In the genomic region with DNA sequence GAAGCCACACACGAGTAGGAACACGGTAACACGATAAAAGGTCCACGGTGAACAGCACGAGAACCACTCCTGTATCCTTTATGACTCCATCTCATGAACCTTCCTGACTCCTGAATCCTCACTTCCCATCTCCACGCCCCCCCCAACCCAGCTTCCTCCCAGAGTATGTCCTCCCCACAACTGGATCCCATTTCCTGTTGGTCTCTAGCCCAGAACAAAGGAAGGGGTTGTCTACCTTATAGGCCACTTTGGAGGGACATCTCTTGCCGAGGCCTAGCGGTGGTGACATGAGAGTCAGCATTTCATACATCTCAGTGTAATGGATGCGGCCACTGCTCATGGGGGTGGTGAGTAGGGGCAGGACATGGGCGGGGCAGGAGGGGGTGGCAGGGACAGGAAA, we compare ENCODE assay signal across 22 mouse cellular contexts.
DNase-seq lines count a peak whose midpoint lies in the region; ATAC-seq and TF ChIP-seq lines count a peak whose summit lies in the region.
"Had no signal": no experiment of that assay in that cellular context is flagged by ENCODE, and none has a peak within 500 bp of the region (broad histone marks: within the 10 kb centered on the region; RNA-seq: fewer than 3 reads in every experiment).

No protein-coding gene starts in this region.

- H3K9ac ChIP-seq in kidney, postnatal 0 days (ENCODE audit: low read depth, low read length): no peak overlapping the region
- H3K9ac ChIP-seq: forebrain, embryonic 13.5 days; heart, embryonic 12.5 days; hindbrain, embryonic 15.5 days; limb, embryonic 13.5 days; liver, embryonic 12.5 days; lung, embryonic 15.5 days; midbrain, embryonic 15.5 days; neural tube, embryonic 13.5 days had no signal

- H3K4me2 ChIP-seq in kidney, postnatal 0 days (ENCODE audit: low read length): no peak overlapping the region
- H3K4me2 ChIP-seq: forebrain, embryonic 13.5 days; heart, embryonic 12.5 days; hindbrain, embryonic 15.5 days; limb, embryonic 13.5 days; liver, embryonic 12.5 days; lung, embryonic 15.5 days; midbrain, embryonic 15.5 days; neural tube, embryonic 13.5 days had no signal

- H3K27ac ChIP-seq in kidney, postnatal 0 days: no peak overlapping the region
- 0 out of 2 replicates have a peak overlapping the region, but pooled peaks have one; percentile 16 for H3K27ac ChIP-seq in limb, embryonic 10.5 days
- H3K27ac ChIP-seq: forebrain, embryonic 13.5 days; hindbrain, embryonic 15.5 days; limb, embryonic 13.5 days; liver, embryonic 12.5 days; lung, embryonic 15.5 days; midbrain, embryonic 15.5 days; neural tube, embryonic 13.5 days had no signal

- WGBS in kidney, postnatal 0 days: 70% methylated on average over 10 of the region's 10 CpGs
- WGBS in limb, embryonic 10.5 days: 84% methylated on average over 10 of the region's 10 CpGs

- H3K9me3 ChIP-seq in kidney, postnatal 0 days (replicated peaks; ENCODE audit: low read length): no peaks in the 10 kb centered on the region
- H3K9me3 ChIP-seq in limb, embryonic 10.5 days (replicated peaks): no peaks in the 10 kb centered on the region
- H3K9me3 ChIP-seq: forebrain, embryonic 13.5 days; heart, embryonic 12.5 days; hindbrain, embryonic 15.5 days; limb, embryonic 13.5 days; liver, embryonic 12.5 days; lung, embryonic 15.5 days; midbrain, embryonic 15.5 days; neural tube, embryonic 13.5 days had no signal

- DNase-seq in heart, adult 11 months: peak; percentile 80
- DNase-seq in heart, postnatal 36 days: no peak
- DNase-seq in kidney, postnatal 0 days (ENCODE audit: low spot score): peak; percentile 9
- no peak for DNase-seq in kidney, adult 8-10 months
- peak; percentile 4 for DNase-seq in lung, postnatal 14 days
- no peak for DNase-seq in lung, postnatal 4 days
- no peak for DNase-seq in limb, embryonic 10.5 days (ENCODE audit: low spot score)
- DNase-seq in cerebellum, postnatal 14 days: no peak
- DNase-seq: adrenal gland, postnatal 25 days; cerebellum, adult 9-10 months; heart, postnatal 10 days; thymus, adult 18-20 months; thymus, postnatal 36 days had no signal

- no peaks in the 10 kb centered on the region for H3K27me3 ChIP-seq in kidney, postnatal 0 days (ENCODE audit: insufficient read depth, low read length)
- no peaks in the 10 kb centered on the region for H3K27me3 ChIP-seq in limb, embryonic 10.5 days (ENCODE audit: low read depth, poor library complexity, severe bottlenecking)
- H3K27me3 ChIP-seq: forebrain, embryonic 13.5 days; heart, embryonic 12.5 days; hindbrain, embryonic 15.5 days; limb, embryonic 13.5 days; liver, embryonic 12.5 days; lung, embryonic 15.5 days; megakaryocyte, embryonic 14.5 days; midbrain, embryonic 15.5 days; neural tube, embryonic 13.5 days had no signal

- 0 out of 2 replicates have a peak, but pooled peaks have one; percentile 23 for ATAC-seq in kidney, postnatal 0 days (replicated peaks; ENCODE audit: low FRiP score, low read depth)
- ATAC-seq: forebrain, embryonic 13.5 days; liver, embryonic 12.5 days; midbrain, embryonic 15.5 days had no signal

- intact Hi-C loops in heart, postnatal 36 days (cut with DNase I): no loop called here

- H3K36me3 ChIP-seq in kidney, postnatal 0 days (ENCODE audit: insufficient read depth, low read length): no peaks in the 10 kb centered on the region
- H3K36me3 ChIP-seq in limb, embryonic 10.5 days: no peaks in the 10 kb centered on the region
- H3K36me3 ChIP-seq: heart, embryonic 12.5 days; limb, embryonic 13.5 days; liver, embryonic 12.5 days; lung, embryonic 15.5 days had no signal

- H3K4me1 ChIP-seq in kidney, postnatal 0 days (replicated peaks; ENCODE audit: insufficient read depth, low read length): peaks cover 9% of the 10 kb centered on the region
- peaks cover 12% of the 10 kb centered on the region for H3K4me1 ChIP-seq in limb, embryonic 10.5 days
- H3K4me1 ChIP-seq: liver, embryonic 12.5 days; lung, embryonic 15.5 days; megakaryocyte, embryonic 14.5 days; midbrain, embryonic 15.5 days; neural tube, embryonic 13.5 days had no signal

- no peak for TF ChIP-seq CTCF in kidney, postnatal 0 days (IDR thresholded peaks at IDR 0.05; ENCODE audit: low read depth)

- H3K4me3 ChIP-seq in kidney, postnatal 0 days (replicated peaks; ENCODE audit: low read depth, low read length): no peak overlapping the region
- H3K4me3 ChIP-seq in limb, embryonic 10.5 days: no peak overlapping the region
- H3K4me3 ChIP-seq: forebrain, embryonic 13.5 days; heart, embryonic 12.5 days; hindbrain, embryonic 15.5 days; limb, embryonic 13.5 days; liver, embryonic 12.5 days; lung, embryonic 15.5 days; megakaryocyte, embryonic 14.5 days; midbrain, embryonic 15.5 days; neural tube, embryonic 13.5 days had no signal

Comparison
In these comparisons a context has a peak if more than half of its experiments do, and no peak if none do; other contexts are left out.
1. DNase-seq: peak in heart, adult 11 months (single experiment), kidney, postnatal 0 days (single experiment) and lung, postnatal 14 days (single experiment); none in heart, postnatal 36 days (0 of 2), kidney, adult 8-10 months (0 of 2), lung, postnatal 4 days (0 of 2), limb, embryonic 10.5 days (single experiment) and cerebellum, postnatal 14 days (0 of 2).